Mouse (Mus musculus) embryonic fibroblast, embryonic 13.5 days (primary cell): ENCODE results near the gene Hmgcll1.

Experiments
- CTCF ChIP-seq: IDR thresholded peaks from 2 replicates; pipeline ENCODE4 v1.5.1; 2011; ENCODE audit warnings: mild to moderate bottlenecking, control low read depth, low read length, moderate library complexity, borderline replicate concordance; ENCODE audit not compliant: insufficient read depth
- POLR2A ChIP-seq: IDR thresholded peaks from 2 replicates; pipeline ENCODE4 v1.6.1; 2011; ENCODE audit warnings: low read depth, mild to moderate bottlenecking, control low read depth, low read length, moderate library complexity

DNA sequence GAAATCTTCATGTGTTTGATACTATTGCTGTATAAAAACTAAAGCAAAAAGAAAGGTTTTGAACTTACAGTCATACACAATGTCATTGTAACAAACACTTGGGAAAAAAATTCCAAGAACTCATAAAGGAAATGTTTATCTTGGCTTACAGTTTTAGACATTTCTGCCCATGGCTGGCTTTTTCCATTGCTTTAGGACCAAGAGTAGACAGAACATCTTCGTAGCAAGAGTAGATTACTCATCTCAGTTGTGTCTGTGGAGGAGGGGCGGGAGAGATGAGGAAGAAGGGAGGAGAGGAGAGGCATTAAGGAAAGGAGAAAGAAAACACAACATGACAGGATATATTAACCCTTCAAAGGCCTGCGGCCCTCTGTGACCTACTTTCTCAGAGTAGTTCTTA is 11.6 kb upstream of the Hmgcll1 start:
- TF ChIP-seq CTCF (no peak), POLR2A (no peak)
